In genomic region chr19:7217926-7218267, GRCm38 (mm10) we compare ENCODE assay signal across 8 mouse cellular contexts. TPM values are rescaled to one million over a fixed set of nuclear protein-coding genes. Genes with fewer than 3 reads are reported as not detected.
A peak's percentile ranks its signal among the peaks of the same experiment; 100 is the strongest.
DNase-seq lines count a peak whose midpoint lies in the region; ATAC-seq and TF ChIP-seq lines count a peak whose summit lies in the region.

No protein-coding gene starts in this region.

- peak overlapping the region; percentile 98 for H3K4me3 ChIP-seq in gastrocnemius, adult 2 months
- peak overlapping the region; percentile 76 for H3K4me3 ChIP-seq in bone marrow, adult 2 months (replicated peaks; ENCODE audit: control insufficient read depth, low read depth, low read length)
- H3K4me3 ChIP-seq in hindbrain, embryonic 13.5 days, result peak overlapping the region; percentile 75

- TF ChIP-seq POLR2A in bone marrow, adult 2 months (IDR thresholded peaks at IDR 0.05; ENCODE audit: borderline replicate concordance, control insufficient read depth, low read depth, low read length), result no peak

- H3K36me3 ChIP-seq in hindbrain, embryonic 13.5 days, result peaks cover 25% of the 10 kb centered on the region

- peak overlapping the region; percentile 49; the same call in 1 of the 2 replicates for H3K9ac ChIP-seq in hindbrain, embryonic 13.5 days

- no peaks in the 10 kb centered on the region for H3K9me3 ChIP-seq in hindbrain, embryonic 13.5 days

- no peak for TF ChIP-seq CTCF in gastrocnemius, adult 2 months (IDR thresholded peaks at IDR 0.05)
- no peak for TF ChIP-seq CTCF in bone marrow, adult 2 months (IDR thresholded peaks at IDR 0.05; ENCODE audit: control insufficient read depth, insufficient read depth, low read length)

- intact Hi-C loops in gastrocnemius, adult 2 months (cut with DNase I), result no loop called here

- H3K27ac ChIP-seq in gastrocnemius, adult 2 months, result no peak overlapping the region
- H3K27ac ChIP-seq in bone marrow, adult 2 months (ENCODE audit: control insufficient read depth, insufficient read depth, low read depth, low read length, poor library complexity), result 0 out of 2 replicates have a peak overlapping the region, but pooled peaks have one; percentile 36
- no peak overlapping the region for H3K27ac ChIP-seq in hindbrain, embryonic 13.5 days

- peak overlapping the region; percentile 53 for H3K4me2 ChIP-seq in hindbrain, embryonic 13.5 days

- no peaks in the 10 kb centered on the region for H3K27me3 ChIP-seq in hindbrain, embryonic 13.5 days

- no peak for DNase-seq in gastrocnemius, adult 2 months
- no peak for DNase-seq in gastrocnemius, postnatal 4 days (ENCODE audit: low spot score in 2 of 2)
- no peak for DNase-seq in layer of hippocampus, postnatal 36 days
- DNase-seq in spleen, postnatal 14 days (ENCODE audit: low spot score in 2 of 2), result no peak
- DNase-seq in kidney, postnatal 14 days, result no peak

- peaks cover 2% of the 10 kb centered on the region; the same call in 1 of the 2 replicates for H3K4me1 ChIP-seq in bone marrow, adult 2 months (ENCODE audit: control insufficient read depth, insufficient read depth, low read length)
- H3K4me1 ChIP-seq in hindbrain, embryonic 13.5 days (replicated peaks), result peaks cover 37% of the 10 kb centered on the region

- 0% methylated on average over 6 of the region's 6 CpGs for WGBS in bone marrow, adult 2 months
- WGBS in hindbrain, embryonic 13.5 days, result 13% methylated on average over 6 of the region's 6 CpGs

- ATAC-seq in hindbrain, embryonic 13.5 days (ENCODE audit: low FRiP score), result peak; percentile 34
- ATAC-seq in megakaryocyte-erythroid progenitor cell, adult 5-6 weeks (replicated peaks; ENCODE audit: low FRiP score, low TSS enrichment, poor library complexity, severe bottlenecking), result peak; percentile 35

RNA-seq across cellular contexts. Expression of gene Cox8a, which starts 0.5 kb away (rescaled TPM):
- 100 to 1,000 TPM in 1 of 2 experiments, 10 to 100 TPM in 1; 72.4 to 113 TPM for total RNA-seq in gastrocnemius, adult 2 months (2021)
- 100 to 1,000 TPM; 437 to 448 TPM for total RNA-seq in gastrocnemius, postnatal 4 days (2021)
- 369 and 431 TPM in 2 replicates for polyA plus RNA-seq in bone marrow, adult 2 months (2011; ENCODE audit: insufficient read depth, insufficient read length, low replicate concordance, missing spikeins)
- 881 and 924 TPM in 2 replicates for polyA plus RNA-seq in hindbrain, embryonic 13.5 days (2015; fragmentation: Nextera tagmentation; extraction: Ambion mirVana)
- total RNA-seq in megakaryocyte-erythroid progenitor cell, adult 5-6 weeks (2014; fragmentation: Nextera tagmentation), result 777 and 822 TPM in 2 replicates
- total RNA-seq in megakaryocyte-erythroid progenitor cell, adult 5-6 weeks (2017), result 576 and 680 TPM in 2 replicates
- total RNA-seq in layer of hippocampus, postnatal 36 days (2021), result 1,000 to 10,000 TPM; 1,005 to 1,018 TPM

RNA-seq across cellular contexts. Expression of gene Otub1, which starts 11.8 kb away (rescaled TPM):
- 10 to 100 TPM; 45.0 to 50.3 TPM for total RNA-seq in gastrocnemius, adult 2 months (2021)
- total RNA-seq in gastrocnemius, postnatal 4 days (2021), result 10 to 100 TPM; 73.9 to 79.3 TPM
- 24.0 and 45.5 TPM in 2 replicates for polyA plus RNA-seq in bone marrow, adult 2 months (2011; ENCODE audit: insufficient read depth, insufficient read length, low replicate concordance, missing spikeins)
- polyA plus RNA-seq in hindbrain, embryonic 13.5 days (2015; fragmentation: Nextera tagmentation; extraction: Ambion mirVana), result 233 and 250 TPM in 2 replicates
- total RNA-seq in megakaryocyte-erythroid progenitor cell, adult 5-6 weeks (2014; fragmentation: Nextera tagmentation), result 51.9 and 60.3 TPM in 2 replicates
- total RNA-seq in megakaryocyte-erythroid progenitor cell, adult 5-6 weeks (2017), result 59.8 and 81.4 TPM in 2 replicates
- total RNA-seq in layer of hippocampus, postnatal 36 days (2021), result 100 to 1,000 TPM; 282 to 286 TPM

RNA-seq across cellular contexts. Expression of gene Naa40, which starts 23.1 kb away (rescaled TPM):
- 10 to 100 TPM in 1 of 2 experiments, 1 to 10 TPM in 1; 10.0 to 12.7 TPM for total RNA-seq in gastrocnemius, adult 2 months (2021)
- total RNA-seq in gastrocnemius, postnatal 4 days (2021), result 10 to 100 TPM; 20.1 to 22.4 TPM
- 16.3 and 17.7 TPM in 2 replicates for polyA plus RNA-seq in bone marrow, adult 2 months (2011; ENCODE audit: insufficient read depth, insufficient read length, low replicate concordance, missing spikeins)
- 65.3 and 66.6 TPM in 2 replicates for polyA plus RNA-seq in hindbrain, embryonic 13.5 days (2015; fragmentation: Nextera tagmentation; extraction: Ambion mirVana)
- 66.8 and 78.6 TPM in 2 replicates for total RNA-seq in megakaryocyte-erythroid progenitor cell, adult 5-6 weeks (2014; fragmentation: Nextera tagmentation)
- 45.4 and 49.0 TPM in 2 replicates for total RNA-seq in megakaryocyte-erythroid progenitor cell, adult 5-6 weeks (2017)
- 10 to 100 TPM; 31.6 to 38.6 TPM for total RNA-seq in layer of hippocampus, postnatal 36 days (2021)

RNA-seq across cellular contexts. Expression of gene Rcor2, which starts 49.2 kb away (rescaled TPM):
- 1 to 10 TPM; 1.6 to 2.0 TPM for total RNA-seq in gastrocnemius, adult 2 months (2021)
- 10 to 100 TPM; 11.0 to 13.1 TPM for total RNA-seq in gastrocnemius, postnatal 4 days (2021)
- 4.4 and 19.6 TPM in 2 replicates for polyA plus RNA-seq in bone marrow, adult 2 months (2011; ENCODE audit: insufficient read depth, insufficient read length, low replicate concordance, missing spikeins)
- polyA plus RNA-seq in hindbrain, embryonic 13.5 days (2015; fragmentation: Nextera tagmentation; extraction: Ambion mirVana), result 30.2 and 32.0 TPM in 2 replicates
- total RNA-seq in megakaryocyte-erythroid progenitor cell, adult 5-6 weeks (2014; fragmentation: Nextera tagmentation), result 5.0 and 5.4 TPM in 2 replicates
- total RNA-seq in megakaryocyte-erythroid progenitor cell, adult 5-6 weeks (2017), result 4.0 and 19.5 TPM in 2 replicates
- total RNA-seq in layer of hippocampus, postnatal 36 days (2021), result 10 to 100 TPM; 17.5 to 18.7 TPM
